Mouse (Mus musculus) frontal cortex, postnatal 10 days (tissue): ENCODE measurements at regions not wholly inside any gene's neighbourhood (a gene's known extent, or its start where the extent isn't known, plus 50 kb on each side); places are given as distances from the start of the nearest gene placed in this dataset.

Source experiments
- DNase-seq, 2 experiments: peaks; one replicate each; pipeline ENCODE4 v3.0.0; 2022; ENCODE audit warnings: low spot score in 2 of 2, mixed read lengths in 1 of 2

DNA sequence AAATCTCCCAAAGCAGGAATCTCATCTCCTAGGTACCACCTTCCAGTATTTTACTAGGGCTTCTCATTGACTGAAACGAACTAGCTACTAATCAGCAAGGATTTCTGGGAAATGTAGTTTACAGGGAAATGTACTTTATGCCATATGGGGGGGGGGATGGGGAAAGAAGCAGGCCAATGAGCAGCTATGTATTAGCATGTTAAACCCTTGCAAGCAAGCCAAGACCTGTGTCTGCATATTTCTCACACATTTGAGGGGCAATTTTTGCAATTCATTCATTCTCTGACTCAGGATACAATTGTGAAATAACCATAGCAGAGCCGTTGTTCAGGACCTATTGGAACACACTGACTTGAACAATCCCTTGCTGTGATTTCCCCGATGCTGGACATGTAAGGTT is 454.3 kb upstream of the Tbx3 start:
- no peak for DNase-seq

DNA sequence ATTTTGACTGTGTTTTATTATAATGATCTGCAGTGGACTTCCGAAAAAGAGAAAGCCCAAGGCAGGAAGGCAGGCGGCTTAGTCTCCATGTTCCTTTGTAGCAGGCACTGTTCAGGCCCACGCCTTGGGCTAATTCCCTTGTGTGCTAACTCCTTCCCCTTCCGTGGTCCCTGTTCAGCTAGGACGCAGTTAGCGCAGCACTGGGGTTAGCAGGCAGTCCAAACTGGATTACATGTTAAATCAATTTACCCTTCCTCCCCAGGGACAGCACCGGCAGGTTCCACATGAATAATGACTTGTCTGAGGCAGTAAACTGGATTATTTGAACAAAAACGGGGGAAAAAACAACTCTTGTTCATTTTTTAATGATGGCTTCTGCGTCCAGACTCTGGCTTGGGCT is 453.4 kb upstream of the Tbx3 start:
- no peak for DNase-seq

DNA sequence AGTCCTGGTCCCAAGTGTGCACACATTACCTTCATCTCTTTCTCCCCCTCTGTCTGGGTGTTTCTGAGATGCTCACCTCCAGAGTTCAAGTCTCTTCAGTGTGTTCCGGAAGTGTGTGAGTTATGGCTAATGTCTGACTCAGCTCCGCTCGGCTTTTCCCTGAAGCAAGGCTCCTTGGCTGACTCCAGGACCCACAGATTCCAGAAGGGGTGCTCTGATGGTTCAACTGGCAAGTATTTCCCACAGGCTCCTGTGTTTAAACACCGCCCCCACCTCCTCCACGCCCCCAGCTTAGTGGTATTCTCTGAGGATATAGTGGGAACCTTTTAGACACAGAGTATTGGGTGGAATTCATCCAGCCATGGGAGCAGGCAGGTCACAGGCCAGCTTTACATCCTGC is 441.8 kb upstream of the Tbx3 start:
- DNase-seq = no peak

DNA sequence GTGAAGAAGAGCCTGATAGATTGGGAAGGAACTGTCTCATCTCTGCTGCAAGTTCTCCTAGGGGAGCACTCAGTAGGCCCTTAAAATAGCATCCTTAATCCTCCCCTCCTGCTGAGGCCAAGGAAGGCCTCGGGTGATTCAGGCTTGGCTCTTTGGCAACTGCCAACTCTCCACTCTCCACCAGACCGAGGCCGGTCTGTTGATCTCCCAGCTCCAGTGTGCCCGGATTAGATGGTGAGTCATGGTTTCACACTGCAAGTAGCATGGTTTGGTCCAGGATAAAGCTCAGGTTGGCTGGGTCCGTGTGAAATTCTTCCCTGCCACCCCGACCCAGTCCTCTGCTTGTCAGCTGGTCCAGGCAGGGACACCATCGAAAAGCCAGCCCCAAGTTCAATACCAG is 437.5 kb upstream of the Tbx3 start:
- DNase-seq = no peak

DNA sequence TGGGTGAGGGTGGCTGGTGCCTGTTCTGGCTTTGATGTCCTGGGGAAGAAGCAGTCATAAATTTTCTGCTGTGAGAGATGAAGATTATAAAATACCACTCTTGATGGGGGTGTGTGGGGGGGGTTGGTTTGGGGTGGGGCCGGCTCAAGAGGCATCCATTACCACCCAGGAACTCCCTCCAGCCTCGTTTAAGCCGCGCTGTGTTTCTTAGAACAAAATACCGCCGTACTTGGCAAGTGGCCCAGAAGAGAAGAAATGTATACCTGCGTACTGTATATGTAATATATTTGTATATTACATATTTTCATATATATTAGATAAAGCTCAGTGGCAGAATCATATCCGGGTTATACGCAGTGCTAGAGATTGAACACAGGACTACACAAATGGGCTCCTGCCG is 434.6 kb upstream of the Tbx3 start:
- no peak for DNase-seq

DNA sequence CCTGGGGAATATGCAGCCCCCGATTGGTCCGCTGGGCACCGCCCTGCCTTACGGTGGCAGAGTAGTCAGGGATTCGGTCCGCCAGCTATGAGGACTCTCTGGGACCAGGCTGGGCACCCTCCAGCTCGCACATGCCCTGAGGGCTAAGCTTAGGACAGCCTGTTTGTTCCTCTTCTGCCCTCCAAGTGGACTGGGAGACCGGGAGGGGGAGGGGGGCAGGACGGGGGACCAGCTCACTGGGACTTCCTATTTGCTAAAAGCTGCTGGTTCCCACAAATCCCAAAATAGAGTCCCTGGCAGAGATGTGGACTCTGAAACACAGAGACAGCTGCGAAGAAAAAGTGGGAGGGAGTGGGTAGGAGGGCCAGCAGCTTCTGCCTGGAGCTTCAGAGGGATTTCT is 423.6 kb upstream of the Tbx3 start:
- peak; percentile 28 to 59 for DNase-seq

DNA sequence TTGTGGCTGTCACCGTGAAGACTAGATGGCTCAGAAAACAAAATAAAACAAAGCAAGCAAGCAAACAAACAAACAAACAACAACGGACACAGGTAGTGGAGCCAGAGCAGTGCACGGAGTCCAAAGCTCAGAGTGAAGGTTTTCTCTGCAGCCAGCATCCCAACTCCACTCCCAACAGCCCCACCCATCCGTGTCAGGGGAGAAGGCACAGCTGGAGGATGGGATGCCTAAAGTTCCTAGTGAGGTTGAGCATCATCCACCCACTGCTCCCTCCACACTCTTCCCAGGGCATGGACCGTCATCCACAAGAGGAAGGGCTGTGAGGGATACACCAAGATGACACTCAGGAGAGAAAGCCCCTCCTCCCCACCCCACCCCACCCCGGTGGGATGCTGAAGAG is 421.8 kb upstream of the Tbx3 start:
- no peak for DNase-seq

DNA sequence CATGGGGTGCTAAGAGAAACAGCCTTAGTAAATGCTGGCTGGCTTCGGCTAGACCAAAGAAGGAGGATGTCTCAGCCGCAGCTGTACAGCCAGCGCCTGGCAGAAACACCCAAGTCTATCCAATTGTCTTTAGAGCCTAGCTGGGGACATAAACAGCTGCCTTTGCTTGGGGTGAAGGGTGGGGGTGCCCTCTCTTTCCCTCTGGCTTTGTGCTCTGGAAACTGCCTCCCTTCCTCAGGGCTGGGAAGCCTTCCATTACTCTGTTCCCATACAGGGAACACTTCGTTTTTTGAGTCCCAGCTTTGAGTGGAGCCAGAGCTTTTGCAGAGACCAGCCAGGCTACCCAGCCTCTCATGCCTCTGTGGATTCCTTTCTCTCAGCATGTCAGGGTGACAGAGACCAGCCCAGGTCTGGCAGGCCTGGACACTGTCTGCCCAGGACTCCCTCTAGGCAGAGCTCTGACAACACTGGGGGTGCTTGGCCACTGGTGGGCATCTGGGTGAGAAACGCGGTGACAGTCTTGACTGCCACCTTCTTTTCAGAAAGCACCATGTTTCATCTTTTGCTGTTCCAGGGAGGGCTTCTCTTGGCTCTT is 421.2 kb upstream of the Tbx3 start:
- DNase-seq = no peak

DNA sequence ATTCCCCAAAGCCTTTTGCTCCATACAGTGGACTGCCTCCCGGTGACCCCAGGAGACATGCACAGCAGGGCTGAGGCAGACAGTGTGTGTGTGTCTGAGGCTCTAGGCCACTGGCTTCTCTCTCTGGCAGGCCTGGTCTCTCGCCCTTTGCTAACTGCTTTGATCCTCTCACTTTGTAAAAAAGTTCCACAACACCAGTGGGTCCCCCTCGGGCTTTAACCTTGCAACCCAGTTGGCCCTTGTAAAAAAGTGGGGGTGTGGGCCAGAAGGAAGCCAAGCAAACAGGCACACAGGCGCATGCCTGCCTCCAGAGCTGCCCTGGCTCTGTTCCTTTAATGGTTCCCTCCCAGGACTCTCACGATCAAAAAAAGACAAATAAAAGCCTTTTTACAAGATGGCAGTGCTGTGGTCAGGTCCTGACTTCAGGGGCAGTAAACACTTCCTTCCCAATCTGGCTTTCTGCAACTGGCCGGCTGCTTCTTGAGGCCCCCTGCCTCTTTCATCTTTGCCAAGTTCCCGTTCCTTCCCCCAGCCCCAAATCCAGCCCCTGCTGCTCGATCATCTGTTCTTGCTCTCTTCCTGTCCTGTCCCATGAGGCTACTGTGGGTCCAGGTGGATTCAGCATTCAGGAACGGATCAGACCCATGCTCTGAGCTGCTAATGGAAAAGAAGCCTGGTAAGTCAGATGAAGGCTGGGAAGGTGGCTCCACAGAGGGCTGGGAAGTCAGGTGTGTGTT is 419.0 kb upstream of the Tbx3 start:
- DNase-seq = no peak

DNA sequence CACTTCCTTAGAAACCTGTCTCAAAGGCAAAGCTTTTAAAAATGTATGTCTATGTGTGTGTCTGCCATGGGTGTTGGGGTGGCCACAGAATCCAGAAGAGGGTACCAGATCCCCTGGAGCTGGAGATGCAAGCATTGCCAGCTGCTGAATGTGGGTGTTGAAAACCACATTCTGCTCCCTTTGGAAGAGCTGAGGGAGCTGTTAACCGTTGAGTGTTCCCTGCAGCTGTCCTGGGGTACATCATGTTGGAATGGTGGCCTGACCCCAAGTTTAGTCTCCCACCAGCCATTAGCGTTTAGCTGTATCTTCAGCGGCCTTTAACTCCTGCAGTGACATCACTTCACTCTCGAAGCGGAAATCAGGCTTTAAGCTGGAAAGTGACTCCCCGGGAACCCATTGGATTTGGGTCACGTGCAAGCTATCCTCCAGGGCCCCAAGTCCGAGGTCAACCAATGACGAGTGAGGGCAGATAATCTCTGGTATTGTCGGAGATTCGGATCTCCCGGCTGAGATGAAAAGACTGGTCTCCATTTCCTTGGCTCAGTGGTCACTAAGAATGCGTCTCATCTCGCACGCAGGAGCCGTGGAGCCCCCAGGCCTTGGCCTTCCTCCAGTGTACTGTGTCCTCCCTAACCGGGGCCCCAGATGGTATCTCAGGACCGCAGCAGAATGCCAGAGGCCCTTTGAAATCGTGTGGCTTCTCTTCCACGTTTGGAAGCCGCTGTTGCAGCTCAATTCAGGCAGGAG is 412.9 kb upstream of the Tbx3 start:
- no peak for DNase-seq

DNA sequence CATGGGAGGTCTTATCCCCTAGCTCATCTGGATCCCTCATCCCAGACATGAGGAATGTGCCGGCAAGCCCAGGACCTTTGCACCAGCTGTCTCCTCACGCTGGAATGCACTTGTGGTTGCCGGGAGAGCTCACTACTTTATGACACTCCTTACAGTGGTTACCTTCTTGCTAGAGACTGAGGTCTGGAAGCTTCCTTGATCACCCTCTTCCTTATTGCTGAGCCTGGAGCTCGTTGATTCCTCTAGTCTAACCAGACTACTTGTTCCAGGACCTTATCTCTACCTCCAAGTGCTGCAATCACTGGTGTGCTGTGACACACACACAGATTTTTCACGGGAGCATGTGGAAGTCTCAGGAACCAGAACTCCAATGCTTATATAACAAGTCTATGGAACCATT is 411.6 kb upstream of the Tbx3 start:
- DNase-seq = no peak

DNA sequence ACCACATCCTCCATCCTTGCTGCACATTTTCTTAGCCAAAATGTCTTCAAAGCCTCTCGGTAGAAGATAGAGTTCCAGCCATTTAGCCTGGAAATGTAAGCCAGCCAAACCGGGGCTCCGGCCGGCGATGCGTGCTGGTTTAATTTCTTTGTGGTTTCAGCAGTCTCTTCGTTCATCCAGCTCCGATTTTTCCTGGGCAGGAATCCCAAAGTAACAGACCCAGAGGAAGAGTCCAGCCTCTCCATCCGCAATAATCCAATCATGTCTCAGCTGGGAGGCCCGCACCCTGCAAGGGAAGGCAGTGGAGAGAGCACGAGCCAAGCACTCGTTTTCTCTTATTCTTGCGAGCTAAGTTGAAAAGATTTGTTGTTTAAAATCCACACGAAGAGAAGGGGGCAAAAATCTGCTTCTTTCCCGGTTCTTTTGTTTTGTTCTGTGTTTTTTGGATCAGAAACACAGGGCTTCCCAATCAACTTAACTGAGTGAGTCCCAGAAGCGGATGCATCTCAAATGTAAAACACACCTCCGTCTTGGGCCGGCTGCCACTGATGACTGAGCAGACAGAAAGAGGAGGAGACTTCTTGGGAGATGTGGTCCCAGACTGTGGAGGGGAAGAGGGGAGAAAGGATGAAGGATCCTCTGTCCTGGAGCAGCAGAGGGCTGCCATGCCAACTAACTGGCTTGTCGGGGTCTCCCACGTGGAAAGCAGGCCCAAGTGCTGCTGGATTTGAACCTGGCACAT is 405.1 kb upstream of the Tbx3 start:
- peak in 1 of 2 experiments; percentile 25 for DNase-seq

DNA sequence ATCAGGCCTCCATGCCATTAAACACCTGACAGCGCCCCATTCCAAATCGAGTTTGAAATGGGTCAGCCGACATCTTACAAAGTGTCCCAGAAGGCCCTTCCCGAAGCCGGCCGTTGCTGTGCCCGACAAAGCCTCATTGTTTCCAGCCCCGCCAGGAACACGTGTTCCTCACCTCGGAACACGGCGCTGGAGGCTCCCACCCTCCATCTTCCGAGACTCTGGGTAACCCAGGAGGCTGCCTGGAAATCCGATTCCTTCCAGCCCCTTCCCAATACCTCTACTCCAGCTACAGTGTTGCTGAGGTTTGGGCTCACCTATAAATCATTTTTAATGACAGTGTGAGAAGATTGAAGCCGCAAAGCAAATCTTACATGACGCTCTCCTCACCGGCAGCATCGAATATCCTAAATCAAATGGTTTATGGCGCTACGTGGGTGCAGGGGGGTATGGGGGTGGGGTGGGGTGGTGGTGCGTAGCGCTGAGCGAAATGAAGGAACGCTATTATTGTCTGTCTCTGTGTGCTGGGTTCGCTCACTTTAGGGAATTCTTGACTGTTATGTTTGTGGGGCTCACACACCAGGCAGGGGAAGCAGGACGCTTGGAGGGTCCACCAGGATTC is 399.1 kb upstream of the Tbx3 start:
- no peak for DNase-seq

DNA sequence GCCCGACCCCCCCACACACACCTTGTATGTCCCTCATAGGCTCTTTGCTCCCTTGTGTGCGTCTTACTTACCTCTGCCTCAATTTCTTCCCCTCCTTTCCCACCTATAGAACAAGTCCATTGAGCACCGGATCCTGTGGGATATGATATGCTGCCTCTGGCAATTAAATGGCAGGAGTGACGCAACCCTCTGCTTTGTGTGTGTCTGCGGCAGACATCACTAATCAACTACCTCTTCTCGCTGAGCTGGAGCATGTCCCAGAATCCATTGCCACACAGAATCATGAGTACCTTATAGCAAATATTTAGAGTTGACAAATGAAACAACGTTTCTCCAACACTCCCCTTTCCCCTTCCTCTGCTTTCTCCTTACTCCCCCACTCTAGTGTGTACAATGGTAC is 397.3 kb upstream of the Tbx3 start:
- no peak for DNase-seq

DNA sequence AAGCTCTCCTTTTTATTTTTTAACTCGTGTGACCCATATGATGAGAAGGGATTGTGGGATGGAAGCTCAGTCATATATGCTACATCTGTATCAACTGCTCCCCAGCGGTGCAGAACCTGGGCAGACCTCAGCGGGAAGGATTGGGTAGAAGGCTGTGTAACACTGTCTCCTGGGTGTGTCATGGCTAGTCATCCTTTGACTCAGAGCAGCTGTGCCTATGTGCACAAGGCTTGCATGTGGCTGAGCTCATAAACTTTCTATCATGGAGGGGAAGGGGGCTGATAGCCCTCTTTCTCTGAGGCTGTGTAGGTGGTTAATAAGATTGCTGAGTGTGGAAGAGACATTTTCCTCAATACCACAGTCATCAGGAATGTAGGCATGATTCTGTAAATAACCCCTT is 396.9 kb upstream of the Tbx3 start:
- no peak for DNase-seq

DNA sequence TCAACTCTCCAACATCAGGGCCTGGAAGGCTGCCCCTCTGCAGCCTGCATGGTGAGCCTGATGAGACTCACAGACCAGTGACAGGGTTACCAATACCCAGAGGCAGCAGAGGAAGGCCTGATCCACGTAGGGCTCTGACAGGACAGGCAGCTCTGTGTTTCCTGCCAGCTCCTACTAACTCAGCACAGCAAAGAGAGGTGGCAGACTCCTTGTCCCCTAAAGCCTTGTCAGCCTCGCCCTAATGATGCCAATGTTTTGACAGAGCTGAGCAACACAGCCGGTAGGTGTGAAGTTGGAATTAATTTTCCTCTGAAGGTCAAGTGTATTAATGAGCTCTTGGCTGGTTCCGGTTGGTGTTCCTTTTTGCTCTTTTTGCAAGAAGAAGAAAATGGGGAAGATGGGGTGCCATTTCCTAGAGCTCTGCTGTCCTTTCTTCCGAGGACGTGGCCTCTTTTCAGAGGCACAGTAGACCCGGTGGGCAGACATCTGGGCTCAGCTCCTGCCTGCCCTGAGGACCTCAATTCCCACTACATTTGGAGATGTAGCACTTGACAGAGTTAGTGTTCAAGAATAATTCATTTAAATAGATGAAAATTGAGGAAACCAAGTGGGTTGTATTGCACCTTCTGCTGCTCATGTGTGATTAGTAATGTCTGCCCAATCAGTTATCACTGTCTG is 395.5 kb upstream of the Tbx3 start:
- DNase-seq = no peak

DNA sequence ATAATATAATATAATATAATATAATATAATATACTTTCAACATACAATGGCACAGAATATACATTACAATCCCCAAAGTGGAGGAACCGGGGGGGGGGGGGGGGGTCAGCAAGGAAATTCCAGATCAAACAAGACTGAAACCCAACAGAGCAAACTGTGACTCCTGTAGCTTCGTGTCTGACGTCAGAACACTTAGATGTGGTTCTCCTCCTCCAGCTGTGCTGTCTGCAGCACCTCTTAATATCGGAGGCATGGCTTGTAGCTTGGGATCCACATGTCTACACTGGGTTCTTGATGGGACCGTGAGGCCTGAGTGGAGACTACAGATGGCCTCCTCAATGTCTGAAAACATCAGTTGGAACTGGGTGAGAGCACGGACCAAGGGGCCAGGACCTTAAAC is 390.3 kb upstream of the Tbx3 start:
- no peak for DNase-seq

DNA sequence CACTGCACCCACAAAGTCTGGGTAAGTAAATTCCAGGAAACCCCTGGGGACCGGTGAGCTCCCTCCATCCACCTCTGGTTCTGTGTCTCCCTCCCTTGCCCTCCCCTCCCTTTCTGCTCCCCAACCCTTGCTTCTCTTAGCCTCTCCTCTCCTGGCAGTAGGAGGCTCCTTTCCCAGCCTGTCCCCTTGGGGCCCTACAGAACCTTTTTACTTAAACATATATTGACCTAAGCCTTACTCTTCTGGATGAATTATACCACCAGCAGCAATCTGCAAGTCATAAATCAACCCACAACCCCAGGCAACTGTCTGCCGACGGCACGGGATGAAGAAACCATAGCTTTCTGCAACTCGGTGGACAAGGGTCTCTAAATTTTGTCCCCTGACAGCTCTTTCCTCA is 380.7 kb upstream of the Tbx3 start:
- no peak for DNase-seq

DNA sequence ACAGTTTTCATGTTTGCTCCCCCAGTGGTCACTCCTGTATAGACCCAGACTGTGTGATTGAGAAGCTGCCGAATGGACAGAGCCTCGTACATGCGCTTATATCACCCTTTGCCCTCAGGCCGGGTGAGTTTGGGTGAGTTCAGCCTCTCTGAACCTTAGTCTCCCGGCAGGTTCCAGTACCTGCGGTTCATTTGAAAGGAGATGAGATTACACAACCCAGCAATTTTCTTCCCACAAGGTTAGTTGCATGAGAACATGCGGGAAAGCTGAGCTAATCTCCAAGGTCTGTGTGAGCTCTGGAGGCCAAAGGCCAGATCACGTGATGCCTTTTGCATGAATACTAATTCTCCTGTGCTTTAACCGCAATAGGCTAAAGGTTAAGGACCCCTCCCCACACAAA is 378.1 kb upstream of the Tbx3 start:
- DNase-seq = no peak

DNA sequence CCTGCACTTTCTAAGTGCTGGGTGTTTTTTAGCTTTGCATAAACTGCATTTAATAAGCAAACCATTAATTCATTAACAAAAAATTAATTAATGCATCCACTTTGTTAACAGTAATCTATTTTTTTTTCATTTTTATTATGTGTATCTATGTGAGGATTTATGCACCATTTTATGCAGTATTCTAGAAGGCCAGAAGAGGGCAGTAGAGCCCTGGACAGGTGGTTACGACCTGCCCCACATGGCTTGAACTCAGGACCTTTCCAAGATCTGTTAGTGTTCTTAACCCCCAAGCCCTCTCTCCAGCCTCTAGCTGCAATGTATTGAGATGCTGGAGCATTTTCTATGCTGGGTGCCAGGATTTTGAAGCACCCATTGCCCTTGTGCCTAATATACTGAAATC is 377.6 kb upstream of the Tbx3 start:
- no peak for DNase-seq

DNA sequence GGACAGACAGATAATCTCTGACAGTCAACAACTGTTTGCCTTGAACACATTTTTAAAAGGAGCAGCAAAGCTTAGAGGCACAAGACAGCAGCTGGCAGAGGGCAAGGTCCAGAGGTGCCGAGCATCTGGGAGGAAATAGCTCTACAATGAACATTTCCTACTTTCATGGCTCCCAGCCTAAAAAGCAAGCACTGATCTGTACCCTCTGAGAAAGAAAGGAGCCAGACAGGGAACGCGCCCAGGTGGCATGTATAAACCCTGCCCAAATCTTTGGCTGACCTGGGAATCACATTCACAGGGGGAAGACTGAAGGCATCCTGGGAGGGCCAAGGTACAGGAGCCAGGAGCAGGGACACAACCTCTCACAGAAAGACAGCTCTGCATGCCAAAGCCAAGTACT is 371.2 kb upstream of the Tbx3 start:
- DNase-seq = no peak

DNA sequence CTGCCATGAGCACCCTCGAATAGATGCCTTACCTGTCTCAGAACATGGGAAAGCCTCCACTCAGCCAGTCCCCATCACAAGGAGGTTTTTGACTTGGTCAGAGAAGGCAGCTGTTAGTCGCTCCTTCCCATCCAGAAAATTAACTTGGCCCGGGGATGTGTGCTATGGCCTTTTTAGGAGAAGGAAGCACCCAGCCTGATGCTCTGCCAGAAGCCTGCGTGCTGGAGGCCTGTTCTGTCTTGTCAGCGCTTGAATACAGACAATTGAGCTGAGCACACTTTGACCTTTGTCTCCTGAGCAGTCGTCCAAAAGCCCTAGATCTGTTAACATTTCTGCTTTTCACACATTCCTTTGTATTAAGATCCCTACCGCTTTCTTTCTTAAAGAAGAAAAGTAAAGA is 370.4 kb upstream of the Tbx3 start:
- DNase-seq = no peak
